Mouse (Mus musculus): ENCODE data around the gene Cabp1.
"Not testable (repeated sequence)": the region's sequence is repeated elsewhere in the genome, so short reads cannot be mapped to it uniquely, and the experiment has no call there.

The Cabp1 gene

GRCm38 (mm10) chr5:115170150-115170549 lies 24.0 kb downstream of the Cabp1 start:
- DNase-seq = no peak

GRCm38 (mm10) chr5:115168641-115169415 lies 25.4 kb downstream of the Cabp1 start:
- peak; percentile 33 for DNase-seq

DNA sequence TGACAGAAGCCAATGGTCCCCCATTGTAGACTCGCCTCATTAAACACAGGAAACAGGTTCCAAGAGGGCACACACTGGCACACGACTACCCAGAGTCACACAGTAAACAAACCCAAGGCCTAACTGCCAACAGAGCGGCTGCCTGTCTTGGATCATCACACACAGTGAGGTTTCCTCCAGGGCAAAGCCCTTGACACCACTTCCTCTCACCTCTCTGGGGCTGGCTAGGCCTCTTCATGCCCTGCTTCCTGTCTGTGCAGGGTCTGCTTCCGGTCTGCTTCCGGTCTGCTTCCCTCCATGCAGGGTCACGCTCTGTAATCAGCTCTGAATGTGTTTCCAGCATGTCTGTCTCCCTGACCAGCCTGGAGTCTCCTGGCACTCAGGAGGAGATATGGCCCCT lies 26.8 kb downstream of the Cabp1 start:
- DNase-seq = no peak

DNA sequence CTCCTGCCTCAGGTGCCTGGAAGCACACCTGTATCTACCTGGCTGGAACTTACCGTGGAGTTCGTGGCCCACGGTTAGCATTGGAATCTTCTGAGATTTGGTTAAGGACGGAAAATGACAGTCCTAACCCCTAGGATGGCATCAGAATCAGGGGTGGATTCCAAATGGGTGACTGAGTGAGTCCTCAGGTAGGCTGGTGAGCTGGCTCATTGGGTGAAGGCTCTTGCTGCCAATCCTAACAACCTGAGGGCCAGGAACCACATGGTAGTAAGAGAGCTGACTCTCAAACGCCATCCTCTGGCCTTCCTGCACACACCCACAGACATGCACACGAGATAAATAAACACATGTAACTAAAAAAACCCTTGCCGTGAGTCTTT lies 27.4 kb downstream of the Cabp1 start:
- DNase-seq = no peak

DNA sequence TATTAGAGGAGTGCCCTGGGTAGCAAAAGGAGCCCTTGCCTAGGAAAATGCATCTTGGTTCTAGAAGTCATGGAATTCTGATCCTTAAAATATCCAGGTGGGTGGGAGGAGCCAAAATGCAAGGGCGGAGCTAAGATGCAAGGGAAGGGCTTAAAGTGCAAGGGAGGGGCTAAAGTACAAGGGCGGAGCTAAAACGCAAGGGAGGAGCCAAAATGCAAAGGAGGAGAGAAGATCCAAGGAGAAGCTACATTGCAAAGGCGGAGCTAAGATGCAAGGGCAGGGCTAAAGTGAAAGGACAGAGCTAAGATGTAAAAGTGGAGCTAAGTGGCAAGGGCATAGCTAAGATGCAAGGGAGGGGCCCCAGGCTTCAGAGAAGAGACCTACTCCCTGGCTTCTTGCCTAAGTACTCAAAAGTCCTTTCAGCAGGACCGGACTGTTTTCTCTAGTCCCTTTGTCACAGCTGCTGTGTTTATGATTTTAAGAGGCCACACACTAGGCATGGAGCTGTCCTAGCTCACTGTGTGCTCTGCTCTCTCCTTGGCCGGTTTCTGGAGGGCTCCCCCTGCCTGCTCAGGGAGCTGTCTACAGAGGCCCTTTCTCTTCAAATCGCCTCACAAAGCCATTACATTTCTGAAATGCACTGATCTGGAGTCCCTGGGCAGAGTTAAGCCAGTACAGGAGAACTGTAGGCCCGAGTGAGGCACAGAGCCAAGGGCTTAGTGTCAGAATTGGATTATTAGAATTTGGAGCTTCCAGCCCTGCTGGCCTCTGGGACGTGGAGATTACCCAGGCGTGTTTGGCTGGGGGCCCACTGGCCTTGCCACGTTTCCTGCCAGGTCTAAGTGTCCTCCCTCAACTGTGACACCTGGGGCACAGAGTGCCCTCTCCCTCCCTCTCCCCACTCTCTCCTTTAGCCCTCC lies 28.0 kb downstream of the Cabp1 start:
- DNase-seq = peak; percentile 76

GRCm38 (mm10) chr5:115165351-115165750 lies 28.8 kb downstream of the Cabp1 start:
- DNase-seq = no peak

GRCm38 (mm10) chr5:115164446-115164845 lies 29.7 kb downstream of the Cabp1 start:
- not testable (repeated sequence) for DNase-seq

GRCm38 (mm10) chr5:115163563-115163962 lies 30.6 kb downstream of the Cabp1 start:
- peak; percentile 73 for DNase-seq

DNA sequence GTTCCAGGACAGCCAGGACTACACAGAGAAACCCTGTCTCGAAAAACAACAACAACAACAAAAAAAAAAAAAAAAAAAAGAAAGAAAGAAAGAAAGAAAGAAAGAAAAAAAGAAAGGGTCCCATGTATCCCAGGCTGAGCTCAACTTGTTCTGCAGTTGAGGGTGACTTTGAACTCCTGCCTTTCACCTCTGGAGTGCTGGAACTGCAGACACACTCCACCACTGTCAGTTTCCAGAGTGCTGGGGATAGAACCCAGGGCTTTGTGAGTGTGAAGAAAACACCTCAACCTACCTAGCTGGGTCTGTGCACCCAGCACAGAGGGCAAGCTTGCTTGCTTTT lies 32.3 kb downstream of the Cabp1 start:
- DNase-seq = not testable (repeated sequence)

GRCm38 (mm10) chr5:115161064-115161939 lies 32.9 kb downstream of the Cabp1 start:
- DNase-seq = no peak

- no peak for DNase-seq
Measured at GRCm38 (mm10) chr5:115160655-115161054, 33.5 kb downstream of the Cabp1 start.

GRCm38 (mm10) chr5:115159165-115159564 lies 35.0 kb downstream of the Cabp1 start:
- DNase-seq = no peak

GRCm38 (mm10) chr5:115158040-115158983 lies 35.9 kb downstream of the Cabp1 start, which contains the start of gene Mlec:
Mlec (minus strand) TSS chr5:115158179.
- peak; percentile 99 for DNase-seq

DNA sequence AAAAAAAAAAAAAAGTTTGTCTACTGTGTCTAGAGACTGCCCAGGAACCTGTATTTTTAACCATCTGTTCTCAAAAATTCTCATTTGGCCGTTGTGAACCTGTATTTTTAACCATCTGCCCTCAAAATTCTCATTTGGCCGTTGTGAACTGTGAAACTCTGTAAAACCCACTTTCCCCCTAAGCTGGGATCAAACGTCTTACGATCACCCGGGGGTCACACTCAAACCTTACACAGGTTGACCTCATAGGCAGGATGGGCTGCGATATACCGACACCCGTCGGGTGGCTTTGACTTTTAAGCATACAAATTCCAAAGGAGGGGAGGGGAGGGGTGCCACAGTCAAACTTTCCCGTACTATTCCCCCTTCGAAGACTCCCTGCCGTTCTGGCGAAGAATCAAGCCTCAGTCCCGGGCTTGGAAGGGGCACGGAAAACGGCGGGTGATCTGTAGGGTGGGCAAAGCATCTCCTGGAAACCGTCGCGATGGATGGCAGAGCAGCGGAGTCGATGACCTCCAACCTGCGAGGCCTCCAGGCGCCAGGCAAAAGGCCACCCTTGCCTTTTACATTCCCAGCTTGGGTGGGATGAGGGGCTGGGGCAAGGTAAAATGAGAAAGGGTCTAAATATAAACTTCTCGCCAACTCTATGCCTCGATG lies 37.1 kb downstream of the Cabp1 start:
- peak; percentile 14 for DNase-seq

GRCm38 (mm10) chr5:115156401-115156800 lies 37.8 kb downstream of the Cabp1 start:
- DNase-seq = no peak

DNA sequence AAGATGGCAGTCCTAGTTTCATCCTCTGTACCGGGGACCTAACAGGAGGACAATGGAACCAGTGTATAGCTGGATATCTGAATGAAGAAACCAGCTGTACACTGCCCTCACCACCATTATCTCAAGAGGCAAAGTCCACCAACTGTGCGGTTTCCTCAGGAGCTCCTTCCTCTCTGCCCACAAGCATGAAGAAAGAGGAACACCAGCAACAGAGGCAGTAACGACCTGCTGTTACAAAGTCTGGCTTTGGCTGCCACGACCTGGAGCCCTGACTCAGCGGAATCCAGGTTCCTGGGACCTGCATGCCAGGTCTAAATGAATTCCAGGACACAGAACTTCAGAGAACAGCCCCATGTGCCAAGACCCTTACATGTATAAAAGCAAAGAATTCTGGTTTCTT lies 38.4 kb downstream of the Cabp1 start:
- no peak for DNase-seq

- DNase-seq = no peak
Measured at GRCm38 (mm10) chr5:115155156-115155631, 39.0 kb downstream of the Cabp1 start.

GRCm38 (mm10) chr5:115152132-115152956 lies 41.8 kb downstream of the Cabp1 start:
- DNase-seq = no peak

- no peak for DNase-seq
Measured at GRCm38 (mm10) chr5:115151457-115151856, 42.7 kb downstream of the Cabp1 start.

- no peak for DNase-seq
Measured at GRCm38 (mm10) chr5:115150991-115151390, 43.2 kb downstream of the Cabp1 start.
